Mouse (Mus musculus) heart, postnatal 0 days (tissue): ENCODE results near the gene Mab21l2. TPM values are rescaled to one million over a fixed set of nuclear protein-coding genes. Genes with fewer than 3 reads are reported as not detected.

ENCODE experiments used
- ATAC-seq: fragments of 200-750 bp; cut with Nextera tagmentation; 2 replicates; pipeline ENCODE4 v1.8.0; 2017; ENCODE audit warnings: low read depth, moderate number of reproducible peaks, moderate library complexity; ENCODE audit not compliant: insufficient read depth
- DNase-seq: peaks from one replicate; pipeline ENCODE4 v3.0.0-alpha.2; 2016; ENCODE audit warnings: low spot score
- H3K27ac ChIP-seq: fragments of 300-500 bp; sonication (generic); 2 replicates; pipeline ENCODE4 v1.5.1; 2014; ENCODE audit warnings: low read depth, mild to moderate bottlenecking
- H3K27me3 ChIP-seq: fragments of 300-500 bp; sonication (generic); 2 replicates; pipeline ENCODE4 v1.6.1; 2014; ENCODE audit warnings: low read length, mixed read lengths; ENCODE audit not compliant: control insufficient read depth, insufficient read depth
- H3K36me3 ChIP-seq: fragments of 300-500 bp; sonication (generic); replicated peaks from 2 replicates; pipeline ENCODE4 v1.6.1; 2014; ENCODE audit warnings: low read length, mixed read lengths; ENCODE audit not compliant: control insufficient read depth, insufficient read depth
- H3K4me1 ChIP-seq: fragments of 300-500 bp; sonication (generic); 2 replicates; pipeline ENCODE4 v1.6.1; 2014; ENCODE audit warnings: antibody characterized with exemption; ENCODE audit not compliant: control insufficient read depth, insufficient read depth
- H3K4me2 ChIP-seq: fragments of 300-500 bp; sonication (generic); 2 replicates; pipeline ENCODE4 v1.6.1; 2014; ENCODE audit warnings: low read depth, mild to moderate bottlenecking, low read length, moderate library complexity
- H3K4me3 ChIP-seq: fragments of 300-500 bp; sonication (generic); 2 replicates; pipeline ENCODE4 v1.5.1; 2014; ENCODE audit warnings: low read depth, low read length
- H3K9ac ChIP-seq: fragments of 300-500 bp; sonication (generic); replicated peaks from 2 replicates; pipeline ENCODE4 v1.6.1; 2014; ENCODE audit warnings: low read depth, low read length, mixed read lengths
- H3K9me3 ChIP-seq: fragments of 300-500 bp; sonication (generic); replicated peaks from 2 replicates; pipeline ENCODE4 v1.6.1; 2016; ENCODE audit warnings: low read length; ENCODE audit not compliant: control insufficient read depth
- CTCF ChIP-seq: IDR thresholded peaks from 2 replicates; pipeline ENCODE4 v1.5.1; 2016; ENCODE audit warnings: antibody characterized with exemption, control low read depth, low read depth
- EP300 ChIP-seq: IDR thresholded peaks from 2 replicates; pipeline ENCODE4 v1.6.1; 2016; ENCODE audit warnings: antibody characterized with exemption, low read depth
- WGBS: fragments of 180-500 bp; shearing (Covaris S2); extraction: QIAGEN DNeasy Blood & Tissue Kit; methylation state at CpG from one replicate; pipeline ENCODE4 v1.1.7; 2014; 5-methylcytosine and 5-hydroxymethylcytosine counted together
- polyA plus RNA-seq: library from polyadenylated mRNA; unstranded; fragments of >200 nt; fragmentation: Nextera tagmentation; extraction: Ambion mirVana; gene quantifications from 2 replicates; pipeline ENCODE4 v1.2.1, GENCODE M21; 2015
- total RNA-seq: library from RNA; depleted of rRNA; stranded (reverse); fragments of >200 nt; gene quantifications from 2 replicates; pipeline ENCODE4 v1.2.3, GENCODE M21; 2014; ENCODE audit warnings: low replicate concordance; rRNA removed

Gene Mab21l2
- 0.53 TPM in 1 of 2 replicates, not detected in the other for total RNA-seq
- 0.27 and 0.48 TPM in 2 replicates for polyA plus RNA-seq

DNA sequence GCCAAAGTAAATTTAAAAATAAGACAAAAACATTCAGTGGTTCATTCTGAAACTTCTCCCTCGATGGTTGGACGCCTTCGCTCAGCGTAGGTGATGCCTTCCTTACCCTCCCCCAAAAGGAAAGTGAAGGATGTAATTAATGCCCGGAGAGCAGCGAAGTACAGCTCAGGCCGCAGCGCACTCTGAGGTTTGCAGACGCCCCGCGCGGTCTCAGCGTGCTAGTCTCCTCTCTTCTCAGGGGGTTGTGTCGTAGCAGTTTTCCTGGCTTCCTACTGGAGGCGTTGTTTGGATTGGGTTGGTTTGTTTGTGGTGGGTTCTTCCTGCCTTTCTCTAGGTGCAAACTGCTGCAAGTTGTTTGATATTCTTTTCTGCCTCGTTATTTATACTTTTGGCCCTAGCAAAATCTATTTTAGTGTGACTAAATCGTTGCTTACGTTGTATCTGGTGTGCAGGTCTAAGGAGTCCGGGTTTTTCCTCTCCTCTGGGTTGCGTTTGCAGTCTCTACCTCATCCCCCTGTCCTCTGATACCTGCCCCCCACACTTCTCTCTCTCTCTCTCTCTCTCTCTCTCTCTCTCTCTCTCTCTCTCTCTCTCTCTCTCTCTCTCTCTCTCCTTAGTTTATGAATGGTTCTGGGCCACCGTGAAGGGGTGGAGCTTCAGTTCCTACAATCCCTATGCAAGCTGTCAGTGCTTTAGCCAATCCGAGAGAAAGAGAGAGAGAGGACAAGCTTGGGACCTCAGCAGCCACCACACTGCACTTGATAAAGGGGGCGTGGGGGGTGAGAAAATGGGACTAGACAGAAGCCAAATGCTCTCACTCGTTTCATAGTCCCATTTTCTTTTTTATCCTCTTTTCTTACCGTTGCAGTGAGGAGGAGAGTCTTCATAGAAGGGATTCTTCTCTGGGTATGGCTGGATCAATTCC, at the start of gene Mab21l2:
Mab21l2 (minus strand) TSS at position 539 of the 925 bp plus-strand sequence.
- H3K9ac ChIP-seq = no peak within 1 kb of the TSS
- 9% methylated on average over 25 of the region's 25 CpGs for WGBS
- no peak within 1 kb of the TSS for H3K27ac ChIP-seq
- peak within 1 kb of the TSS; percentile 73 for H3K4me2 ChIP-seq
- peak within 1 kb of the TSS; percentile 54 for H3K4me3 ChIP-seq
- H3K27me3 ChIP-seq = peaks cover 62% of the 10 kb centered on the region
- TF ChIP-seq EP300 (no peak), CTCF (no peak)
- H3K36me3 ChIP-seq = no peaks in the 10 kb centered on the region
- no peaks in the 10 kb centered on the region for H3K9me3 ChIP-seq
- H3K4me1 ChIP-seq = peaks cover 19% of the 10 kb centered on the region; the same call in 1 of the 2 replicates
- peak; percentile 60; the same call in 1 of the 2 replicates for ATAC-seq
- peak; percentile 36 for DNase-seq

DNA sequence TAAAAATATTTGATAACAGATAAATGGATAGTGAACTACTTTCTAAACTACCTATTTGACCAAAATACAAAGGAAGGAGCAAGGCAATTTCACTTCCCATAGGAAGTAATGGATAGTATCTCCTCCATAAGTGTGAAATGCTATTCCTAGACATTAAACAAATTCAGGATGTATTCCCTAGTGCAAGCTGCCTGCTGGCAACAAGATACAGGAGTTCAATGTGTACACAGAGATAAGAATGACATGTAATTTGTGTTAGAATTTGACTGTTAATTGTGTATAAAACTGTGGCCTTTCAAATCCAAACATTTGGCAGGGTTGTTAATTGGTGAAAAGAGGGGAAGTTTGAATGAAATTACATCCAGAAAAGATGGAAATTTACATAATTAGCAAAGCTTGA, 26.9 kb upstream of the Mab21l2 start:
- no peaks in the 10 kb centered on the region for H3K36me3 ChIP-seq
- ATAC-seq (no peak), DNase-seq (no peak)
- no peak overlapping the region for H3K27ac ChIP-seq
- H3K27me3 ChIP-seq = no peaks in the 10 kb centered on the region
- no peak overlapping the region for H3K4me3 ChIP-seq
- H3K9ac ChIP-seq = no peak overlapping the region
- no peak overlapping the region for H3K4me2 ChIP-seq
- H3K4me1 ChIP-seq = no peaks in the 10 kb centered on the region
- H3K9me3 ChIP-seq = no peaks in the 10 kb centered on the region
- TF ChIP-seq CTCF = no peak
- TF ChIP-seq EP300 = no peak

DNA sequence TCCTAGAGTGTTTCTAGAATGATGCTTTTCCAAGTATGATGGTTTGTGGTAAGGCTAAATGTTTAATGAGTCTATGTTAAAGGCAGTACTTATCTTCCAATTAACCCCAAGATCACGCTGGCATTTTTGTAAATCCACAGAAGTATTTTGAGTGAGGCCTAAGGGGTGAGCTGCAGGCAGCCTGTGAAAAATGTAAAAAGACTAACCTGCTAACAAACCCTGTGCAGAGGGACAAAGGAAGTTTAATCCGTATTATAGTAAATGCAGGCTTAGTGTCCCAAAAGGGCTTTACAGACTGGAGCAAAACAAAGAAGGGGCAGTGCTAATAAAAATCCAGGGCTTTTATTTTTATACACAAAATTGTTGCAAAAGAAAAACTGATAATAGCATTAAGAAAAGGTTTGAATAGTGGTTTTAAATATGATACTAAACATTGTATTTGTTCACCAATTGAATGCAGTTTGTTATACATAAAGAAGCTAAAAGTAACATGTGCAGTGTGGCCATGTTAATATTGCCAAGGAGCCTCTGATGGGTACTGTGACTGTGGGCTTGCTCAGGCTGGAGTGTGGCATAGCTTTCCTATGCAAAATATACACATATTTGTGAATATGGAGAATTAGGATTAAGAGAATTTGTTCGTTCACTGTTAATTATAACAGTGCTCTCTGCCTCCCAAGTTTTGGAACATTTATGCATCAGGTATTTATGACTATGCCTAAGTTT, 24.3 kb upstream of the Mab21l2 start:
- no peak for DNase-seq
- no peak for TF ChIP-seq CTCF
- no peak overlapping the region for H3K4me2 ChIP-seq
- no peak for ATAC-seq
- WGBS = 72% methylated on average over 3 of the region's 3 CpGs
- no peaks in the 10 kb centered on the region for H3K27me3 ChIP-seq
- H3K9me3 ChIP-seq = no peaks in the 10 kb centered on the region
- H3K4me1 ChIP-seq = no peaks in the 10 kb centered on the region
- H3K4me3 ChIP-seq = no peak overlapping the region
- H3K36me3 ChIP-seq = no peaks in the 10 kb centered on the region
- H3K9ac ChIP-seq = no peak overlapping the region
- no peak overlapping the region for H3K27ac ChIP-seq

- no peaks in the 10 kb centered on the region for H3K9me3 ChIP-seq
- no peak overlapping the region for H3K4me2 ChIP-seq
- H3K36me3 ChIP-seq = no peaks in the 10 kb centered on the region
- no peaks in the 10 kb centered on the region for H3K4me1 ChIP-seq
- H3K27me3 ChIP-seq = no peaks in the 10 kb centered on the region
- DNase-seq (no peak), ATAC-seq (no peak)
- TF ChIP-seq CTCF (no peak), EP300 (no peak)
- 60% methylated on average over 4 of the region's 4 CpGs for WGBS
- H3K9ac ChIP-seq = no peak overlapping the region
- no peak overlapping the region for H3K27ac ChIP-seq
- no peak overlapping the region for H3K4me3 ChIP-seq
These were observed 23.1 kb upstream of the Mab21l2 start for GRCm38 (mm10) chr3:86571518-86571917.

DNA sequence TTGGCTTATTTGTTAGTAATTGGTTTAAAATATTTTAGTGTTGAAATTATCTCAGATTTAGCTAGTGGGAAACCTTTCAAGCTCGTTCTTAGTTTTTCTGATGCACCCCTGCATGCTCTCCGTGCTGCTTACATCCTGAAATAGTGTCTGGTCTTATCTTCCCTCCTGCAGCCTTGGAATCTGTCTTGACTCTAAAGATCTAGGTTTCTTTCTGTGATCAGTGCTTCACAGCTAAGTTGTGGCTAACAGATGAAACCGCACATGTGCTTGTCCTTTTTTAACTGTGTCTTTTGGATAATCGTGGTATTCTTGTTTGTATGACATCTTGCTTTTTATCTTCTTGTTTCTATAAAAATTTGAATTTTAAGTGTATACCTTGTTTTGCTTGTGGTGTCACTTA, 18.9 kb upstream of the Mab21l2 start:
- no peak for ATAC-seq
- H3K27me3 ChIP-seq = no peaks in the 10 kb centered on the region

More for the DNA sequence above, 18.9 kb upstream of the Mab21l2 start:
- H3K4me1 ChIP-seq = no peaks in the 10 kb centered on the region
- H3K4me2 ChIP-seq = no peak overlapping the region
- DNase-seq = no peak
- H3K9me3 ChIP-seq = no peaks in the 10 kb centered on the region
- 46% methylated on average over 4 of the region's 4 CpGs for WGBS
- H3K4me3 ChIP-seq = no peak overlapping the region
- H3K27ac ChIP-seq = no peak overlapping the region
- no peaks in the 10 kb centered on the region for H3K36me3 ChIP-seq
- no peak for TF ChIP-seq CTCF
- TF ChIP-seq EP300 = no peak
- no peak overlapping the region for H3K9ac ChIP-seq
